Mouse (Mus musculus): ENCODE data around the gene Fth1. TPM values are rescaled to one million over a fixed set of nuclear protein-coding genes. Genes with fewer than 3 reads are reported as not detected.

Gene Fth1
- total and polyA plus RNA-seq, 2 experiments from 2014 or later: 443 to 2,616 TPM

GRCm38 (mm10) chr19:10013348-10013747 lies 33.0 kb downstream of the Fth1 start:
- DNase-seq (ENCODE audit: low spot score): no peak
- Histone ChIP-seq H3K27me3 (ENCODE audit: insufficient read depth, low read length) (no peaks in the 10 kb centered on the region), H3K27ac (no peak overlapping the region; the same call in 1 of the 2 replicates), H3K9ac (replicated peaks; ENCODE audit: low read length) (no peak overlapping the region), H3K4me2 (ENCODE audit: low read depth, low read length) (no peak overlapping the region), H3K36me3 (ENCODE audit: insufficient read depth, low read length) (no peaks in the 10 kb centered on the region), H3K4me1 (ENCODE audit: insufficient read depth, low read length) (peaks cover 7% of the 10 kb centered on the region), H3K9me3 (ENCODE audit: low read length) (no peaks in the 10 kb centered on the region), H3K4me3 (ENCODE audit: low read length) (no peak overlapping the region)
- 52% methylated on average over 3 of the region's 3 CpGs for WGBS
- no peak for ATAC-seq
- no peak for TF ChIP-seq CTCF (IDR thresholded peaks at IDR 0.05; ENCODE audit: low read depth)

- 77% methylated on average over 5 of the region's 5 CpGs for WGBS
- H3K27me3 ChIP-seq (ENCODE audit: insufficient read depth, low read length): no peaks in the 10 kb centered on the region
- no peak overlapping the region for H3K27ac ChIP-seq
- peaks cover 13% of the 10 kb centered on the region for H3K4me1 ChIP-seq (ENCODE audit: insufficient read depth, low read length)
- no peak for ATAC-seq
- H3K4me2 ChIP-seq (ENCODE audit: low read depth, low read length): no peak overlapping the region
- no peaks in the 10 kb centered on the region for H3K36me3 ChIP-seq (ENCODE audit: insufficient read depth, low read length)
- H3K9me3 ChIP-seq (ENCODE audit: low read length): no peaks in the 10 kb centered on the region
- DNase-seq (ENCODE audit: low spot score): no peak
- H3K9ac ChIP-seq (replicated peaks; ENCODE audit: low read length): no peak overlapping the region
- H3K4me3 ChIP-seq (ENCODE audit: low read length): no peak overlapping the region
- TF ChIP-seq CTCF (IDR thresholded peaks at IDR 0.05; ENCODE audit: low read depth): no peak
Measured at GRCm38 (mm10) chr19:10013913-10014312, 33.5 kb downstream of the Fth1 start.

- TF ChIP-seq CTCF (IDR thresholded peaks at IDR 0.05; ENCODE audit: low read depth): no peak
- Histone ChIP-seq H3K27ac (no peak overlapping the region), H3K4me2 (ENCODE audit: low read depth, low read length) (no peak overlapping the region), H3K9ac (replicated peaks; ENCODE audit: low read length) (no peak overlapping the region), H3K36me3 (ENCODE audit: insufficient read depth, low read length) (no peaks in the 10 kb centered on the region), H3K27me3 (ENCODE audit: insufficient read depth, low read length) (no peaks in the 10 kb centered on the region), H3K4me1 (ENCODE audit: insufficient read depth, low read length) (peaks cover 17% of the 10 kb centered on the region), H3K9me3 (ENCODE audit: low read length) (no peaks in the 10 kb centered on the region), H3K4me3 (ENCODE audit: low read length) (no peak overlapping the region)
- WGBS: 84% methylated on average over 13 of the region's 13 CpGs
- ATAC-seq (no peak), DNase-seq (ENCODE audit: low spot score) (no peak)
Measured at GRCm38 (mm10) chr19:10014824-10015223, 34.4 kb downstream of the Fth1 start.

- H3K4me1 ChIP-seq (ENCODE audit: insufficient read depth, low read length): peaks cover 17% of the 10 kb centered on the region
- no peak overlapping the region for H3K27ac ChIP-seq
- no peaks in the 10 kb centered on the region for H3K36me3 ChIP-seq (ENCODE audit: insufficient read depth, low read length)
- TF ChIP-seq CTCF (IDR thresholded peaks at IDR 0.05; ENCODE audit: low read depth): no peak
- no peak overlapping the region for H3K9ac ChIP-seq (replicated peaks; ENCODE audit: low read length)
- ATAC-seq: no peak
- 75% methylated on average over 4 of the region's 4 CpGs for WGBS
- no peaks in the 10 kb centered on the region for H3K9me3 ChIP-seq (ENCODE audit: low read length)
- no peak overlapping the region for H3K4me2 ChIP-seq (ENCODE audit: low read depth, low read length)
- DNase-seq (ENCODE audit: low spot score): no peak
- H3K27me3 ChIP-seq (ENCODE audit: insufficient read depth, low read length): no peaks in the 10 kb centered on the region
- H3K4me3 ChIP-seq (ENCODE audit: low read length): no peak overlapping the region
Measured at GRCm38 (mm10) chr19:10015442-10015841, 35.0 kb downstream of the Fth1 start.

GRCm38 (mm10) chr19:10016151-10016550 lies 35.8 kb downstream of the Fth1 start:
- ATAC-seq (no peak), DNase-seq (ENCODE audit: low spot score) (no peak)
- Histone ChIP-seq H3K27ac (no peak overlapping the region), H3K4me3 (ENCODE audit: low read length) (no peak overlapping the region), H3K4me1 (ENCODE audit: insufficient read depth, low read length) (peaks cover 17% of the 10 kb centered on the region), H3K36me3 (ENCODE audit: insufficient read depth, low read length) (no peaks in the 10 kb centered on the region), H3K9ac (replicated peaks; ENCODE audit: low read length) (no peak overlapping the region), H3K9me3 (ENCODE audit: low read length) (no peaks in the 10 kb centered on the region), H3K4me2 (ENCODE audit: low read depth, low read length) (no peak overlapping the region), H3K27me3 (ENCODE audit: insufficient read depth, low read length) (no peaks in the 10 kb centered on the region)
- 89% methylated on average over 4 of the region's 4 CpGs for WGBS
- TF ChIP-seq CTCF (IDR thresholded peaks at IDR 0.05; ENCODE audit: low read depth): no peak

GRCm38 (mm10) chr19:10017637-10018526 lies 37.5 kb downstream of the Fth1 start:
- 5% methylated on average over 42 of the region's 44 CpGs for WGBS
- TF ChIP-seq CTCF (IDR thresholded peaks at IDR 0.05; ENCODE audit: low read depth): no peak
- no peaks in the 10 kb centered on the region for H3K9me3 ChIP-seq (ENCODE audit: low read length)
- H3K4me1 ChIP-seq (ENCODE audit: insufficient read depth, low read length): peaks cover 17% of the 10 kb centered on the region
- H3K27ac ChIP-seq: peak overlapping the region; percentile 51; the same call in 1 of the 2 replicates
- ATAC-seq (peak; percentile 95), DNase-seq (ENCODE audit: low spot score) (peak; percentile 86)
- H3K4me3 ChIP-seq (ENCODE audit: low read length): peak overlapping the region; percentile 67
- H3K4me2 ChIP-seq (ENCODE audit: low read depth, low read length): peak overlapping the region; percentile 96
- no peaks in the 10 kb centered on the region for H3K36me3 ChIP-seq (ENCODE audit: insufficient read depth, low read length)
- H3K9ac ChIP-seq (replicated peaks; ENCODE audit: low read length): peak overlapping the region; percentile 60
- no peaks in the 10 kb centered on the region for H3K27me3 ChIP-seq (ENCODE audit: insufficient read depth, low read length)

GRCm38 (mm10) chr19:10018527-10018818 lies 38.1 kb downstream of the Fth1 start:
- TF ChIP-seq CTCF (IDR thresholded peaks at IDR 0.05; ENCODE audit: low read depth): no peak
- Histone ChIP-seq H3K27me3 (ENCODE audit: insufficient read depth, low read length) (no peaks in the 10 kb centered on the region), H3K9me3 (ENCODE audit: low read length) (no peaks in the 10 kb centered on the region), H3K4me3 (ENCODE audit: low read length) (peak overlapping the region; percentile 67), H3K4me2 (ENCODE audit: low read depth, low read length) (peak overlapping the region; percentile 96), H3K9ac (replicated peaks; ENCODE audit: low read length) (peak overlapping the region; percentile 60), H3K4me1 (ENCODE audit: insufficient read depth, low read length) (peaks cover 17% of the 10 kb centered on the region), H3K27ac (peak overlapping the region; percentile 51; the same call in 1 of the 2 replicates), H3K36me3 (ENCODE audit: insufficient read depth, low read length) (no peaks in the 10 kb centered on the region)
- DNase-seq (ENCODE audit: low spot score): no peak
- no peak for ATAC-seq
- WGBS: 7% methylated on average over 3 of the region's 3 CpGs
